Mouse (Mus musculus): ENCODE measurements around the gene Hist1h4a. TPM values are rescaled to one million over a fixed set of nuclear protein-coding genes. Genes with fewer than 3 reads are reported as not detected.
"Not testable (repeated sequence)": the region's sequence is repeated elsewhere in the genome, so short reads cannot be mapped to it uniquely, and the experiment has no call there.

The Hist1h4a gene
- polyA plus RNA-seq, 1 experiment from 2014 or later, result not detected

DNA sequence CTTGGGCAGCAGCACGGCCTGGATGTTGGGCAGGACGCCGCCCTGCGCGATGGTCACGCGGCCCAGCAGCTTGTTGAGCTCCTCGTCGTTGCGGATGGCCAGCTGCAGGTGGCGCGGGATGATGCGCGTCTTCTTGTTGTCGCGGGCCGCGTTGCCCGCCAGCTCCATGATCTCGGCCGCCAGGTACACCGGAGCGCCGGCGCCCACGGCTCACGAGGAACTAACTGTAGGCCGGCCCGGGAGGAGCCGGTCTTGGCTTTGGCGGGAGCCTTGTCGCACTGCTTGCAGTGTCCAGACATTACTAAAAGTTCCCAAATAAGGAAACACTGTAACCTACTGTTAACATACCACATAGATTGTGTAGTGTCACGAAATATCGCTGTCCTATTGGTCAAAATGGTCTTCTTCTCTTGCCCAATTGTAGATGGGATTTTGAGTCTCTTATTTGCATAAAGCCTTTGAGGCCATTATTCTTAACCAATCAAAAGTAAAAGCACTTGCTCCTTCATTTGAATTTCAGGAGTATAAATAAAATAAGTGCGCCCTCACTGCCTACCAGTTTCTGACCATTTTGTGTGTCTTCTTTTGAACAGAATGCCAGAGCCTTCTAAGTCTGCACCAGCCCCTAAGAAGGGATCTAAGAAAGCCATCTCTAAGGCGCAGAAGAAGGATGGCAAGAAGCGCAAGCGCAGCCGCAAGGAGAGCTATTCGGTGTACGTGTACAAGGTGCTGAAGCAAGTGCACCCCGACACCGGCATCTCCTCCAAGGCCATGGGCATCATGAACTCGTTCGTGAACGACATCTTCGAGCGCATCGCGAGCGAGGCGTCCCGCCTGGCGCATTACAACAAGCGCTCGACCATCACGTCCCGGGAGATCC lies 14.6 kb downstream of the Hist1h4a start, which contains the start of gene Hist1h2bb:
Gene Hist1h2bb (plus strand): TSS at position 534 of the 880 bp plus-strand sequence.
- not testable (repeated sequence) for H3K36me3 ChIP-seq (ENCODE audit: control insufficient read depth, insufficient read depth, low read length); H3K27me3 ChIP-seq (ENCODE audit: control insufficient read depth, insufficient read depth, low read length)
- under 1% methylated on average over 36 of the region's 58 CpGs for WGBS

GRCm38 (mm10) chr13:23745381-23746161 lies 15.5 kb downstream of the Hist1h4a start, which contains the start of gene Hist1h3c:
Hist1h3c (minus strand) TSS chr13:23745602.
- no peaks in the 10 kb centered on the region for H3K27me3 ChIP-seq (ENCODE audit: control insufficient read depth, insufficient read depth, low read length)
- whole genome bisulfite sequencing, result under 1% methylated on average over 24 of the region's 28 CpGs

More for the DNA sequence above, 14.6 kb downstream of the Hist1h4a start, which contains the start of gene Hist1h2bb:
- H3K9ac ChIP-seq (ENCODE audit: low read length), result peak within 1 kb of the TSS; percentile 63
- peaks cover 13% of the 10 kb centered on the region; the same call in 1 of the 2 replicates for H3K4me1 ChIP-seq (ENCODE audit: control insufficient read depth, insufficient read depth, low read length)
- H3K4me2 ChIP-seq (ENCODE audit: low read depth), result peak within 1 kb of the TSS; percentile 58
- DNase-seq (ENCODE audit: low spot score) (peak; percentile 82), ATAC-seq (ENCODE audit: insufficient read depth, low FRiP score, low TSS enrichment) (peak; percentile 89)
- peak within 1 kb of the TSS; percentile 98 for H3K27ac ChIP-seq (ENCODE audit: low read depth, low read length)
- peak within 1 kb of the TSS; percentile 36 for H3K4me3 ChIP-seq (ENCODE audit: low read depth, low read length)
- H3K9me3 ChIP-seq (ENCODE audit: control insufficient read depth, low read length), result not testable (repeated sequence)

DNA sequence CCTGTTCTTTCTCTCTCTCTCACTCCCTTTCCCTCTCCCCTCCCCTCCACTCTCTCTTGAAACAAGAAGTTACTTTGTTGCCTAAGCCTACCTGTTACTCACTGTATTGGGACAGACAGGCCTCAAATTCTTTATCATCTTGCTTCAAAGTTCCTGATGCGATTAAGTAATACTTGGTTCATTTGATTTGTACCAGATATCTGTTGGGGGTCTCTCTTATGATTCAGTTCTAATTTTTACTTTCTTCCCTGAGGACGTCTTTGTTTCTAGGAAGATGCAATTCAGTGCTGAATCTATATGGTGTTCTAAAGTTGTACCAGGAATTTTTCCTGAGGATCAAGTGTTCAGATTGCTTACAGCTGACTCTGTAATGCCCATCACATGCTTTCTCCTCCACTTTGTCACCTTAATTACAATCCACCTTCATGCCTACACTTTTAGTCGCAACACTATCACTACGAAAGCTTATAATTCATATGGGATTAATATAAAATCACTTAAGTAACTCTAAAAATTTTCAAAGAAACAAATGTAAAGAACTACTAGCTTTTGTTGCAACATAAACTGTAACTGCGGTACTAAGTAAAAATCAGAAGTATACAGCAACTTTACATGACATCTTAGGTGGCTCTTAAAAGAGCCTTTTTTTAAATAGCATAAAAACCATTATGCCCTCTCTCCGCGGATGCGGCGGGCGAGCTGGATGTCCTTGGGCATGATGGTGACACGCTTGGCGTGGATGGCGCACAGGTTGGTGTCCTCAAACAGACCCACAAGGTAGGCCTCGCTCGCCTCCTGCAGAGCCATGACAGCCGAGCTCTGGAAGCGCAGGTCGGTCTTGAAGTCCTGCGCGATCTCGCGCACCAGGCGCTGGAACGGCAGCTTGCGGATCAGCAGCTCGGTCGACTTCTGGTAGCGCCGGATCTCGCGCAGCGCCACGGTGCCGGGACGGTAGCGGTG lies 16.3 kb downstream of the Hist1h4a start:
- no peaks in the 10 kb centered on the region for H3K36me3 ChIP-seq (ENCODE audit: control insufficient read depth, insufficient read depth, low read length)
- no peaks in the 10 kb centered on the region for H3K9me3 ChIP-seq (ENCODE audit: control insufficient read depth, low read length)
- 3% methylated on average over 20 of the region's 36 CpGs for WGBS
- peak overlapping the region; percentile 60 for H3K9ac ChIP-seq (ENCODE audit: low read length)
- peak overlapping the region; percentile 70; the same call in 1 of the 2 replicates for H3K27ac ChIP-seq (ENCODE audit: low read depth, low read length)
- H3K4me1 ChIP-seq (ENCODE audit: control insufficient read depth, insufficient read depth, low read length), result peaks cover 16% of the 10 kb centered on the region; the same call in 1 of the 2 replicates
- H3K4me2 ChIP-seq (ENCODE audit: low read depth), result peak overlapping the region; percentile 58
- H3K4me3 ChIP-seq (ENCODE audit: low read depth, low read length), result peak overlapping the region; percentile 32
- ATAC-seq (ENCODE audit: insufficient read depth, low FRiP score, low TSS enrichment), result no peak
- DNase-seq (ENCODE audit: low spot score), result no peak
- H3K27me3 ChIP-seq (ENCODE audit: control insufficient read depth, insufficient read depth, low read length), result no peaks in the 10 kb centered on the region

More at GRCm38 (mm10) chr13:23745381-23746161, 15.5 kb downstream of the Hist1h4a start, which contains the start of gene Hist1h3c:
- H3K27ac ChIP-seq (ENCODE audit: low read depth, low read length), result peak within 1 kb of the TSS; percentile 98
- H3K36me3 ChIP-seq (ENCODE audit: control insufficient read depth, insufficient read depth, low read length), result no peaks in the 10 kb centered on the region
- ATAC-seq (ENCODE audit: insufficient read depth, low FRiP score, low TSS enrichment) (peak; percentile 76), DNase-seq (ENCODE audit: low spot score) (peak; percentile 87)
- H3K4me1 ChIP-seq (ENCODE audit: control insufficient read depth, insufficient read depth, low read length), result peaks cover 13% of the 10 kb centered on the region; the same call in 1 of the 2 replicates
- peak within 1 kb of the TSS; percentile 58 for H3K4me2 ChIP-seq (ENCODE audit: low read depth)
- H3K4me3 ChIP-seq (ENCODE audit: low read depth, low read length), result peak within 1 kb of the TSS; percentile 36
- H3K9me3 ChIP-seq (ENCODE audit: control insufficient read depth, low read length), result no peaks in the 10 kb centered on the region
- peak within 1 kb of the TSS; percentile 63 for H3K9ac ChIP-seq (ENCODE audit: low read length)

GRCm38 (mm10) chr13:23743963-23744362 lies 17.1 kb downstream of the Hist1h4a start:
- H3K4me1 ChIP-seq (ENCODE audit: control insufficient read depth, insufficient read depth, low read length), result peaks cover 18% of the 10 kb centered on the region; the same call in 1 of the 2 replicates
- no peak for DNase-seq (ENCODE audit: low spot score)
- no peaks in the 10 kb centered on the region for H3K9me3 ChIP-seq (ENCODE audit: control insufficient read depth, low read length)

DNA sequence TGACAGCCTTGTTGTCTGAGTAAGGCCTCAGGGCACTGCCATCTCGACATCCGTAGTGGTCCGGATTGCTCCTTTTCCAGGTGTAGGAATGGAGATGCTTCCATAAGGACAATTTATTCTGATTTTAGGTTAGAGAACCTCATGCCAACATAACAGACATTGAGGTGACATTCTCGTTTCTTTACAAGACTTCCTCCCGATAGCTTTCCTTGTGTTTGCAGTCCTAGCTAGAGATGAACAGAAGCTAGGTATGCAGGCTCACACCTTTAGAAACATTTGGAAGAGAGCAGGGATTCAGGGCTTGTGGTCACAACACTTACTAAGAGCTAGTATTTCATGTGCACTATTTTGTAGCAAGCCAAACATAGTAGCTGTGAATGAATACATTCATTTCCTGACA lies 17.8 kb downstream of the Hist1h4a start:
- no peak overlapping the region for H3K4me2 ChIP-seq (ENCODE audit: low read depth)
- WGBS, result 91% methylated on average over 5 of the region's 5 CpGs
- H3K4me3 ChIP-seq (ENCODE audit: low read depth, low read length), result no peak overlapping the region
- H3K4me1 ChIP-seq (ENCODE audit: control insufficient read depth, insufficient read depth, low read length), result peaks cover 18% of the 10 kb centered on the region; the same call in 1 of the 2 replicates
- no peak overlapping the region for H3K27ac ChIP-seq (ENCODE audit: low read depth, low read length)
- H3K9me3 ChIP-seq (ENCODE audit: control insufficient read depth, low read length), result no peaks in the 10 kb centered on the region
- no peak for ATAC-seq (ENCODE audit: insufficient read depth, low FRiP score, low TSS enrichment)
- H3K9ac ChIP-seq (ENCODE audit: low read length), result no peak overlapping the region
- H3K36me3 ChIP-seq (ENCODE audit: control insufficient read depth, insufficient read depth, low read length), result no peaks in the 10 kb centered on the region
- DNase-seq (ENCODE audit: low spot score), result no peak
- no peaks in the 10 kb centered on the region for H3K27me3 ChIP-seq (ENCODE audit: control insufficient read depth, insufficient read depth, low read length)

More at GRCm38 (mm10) chr13:23743963-23744362, 17.1 kb downstream of the Hist1h4a start:
- Histone ChIP-seq H3K4me2 (ENCODE audit: low read depth) (peak overlapping the region; percentile 11; the same call in 1 of the 2 replicates), H3K9ac (ENCODE audit: low read length) (no peak overlapping the region; the same call in 1 of the 2 replicates), H3K27me3 (ENCODE audit: control insufficient read depth, insufficient read depth, low read length) (no peaks in the 10 kb centered on the region), H3K27ac (ENCODE audit: low read depth, low read length) (peak overlapping the region; percentile 70; the same call in 1 of the 2 replicates), H3K36me3 (ENCODE audit: control insufficient read depth, insufficient read depth, low read length) (no peaks in the 10 kb centered on the region), H3K4me3 (ENCODE audit: low read depth, low read length) (peak overlapping the region; percentile 32; the same call in 1 of the 2 replicates)
- ATAC-seq (ENCODE audit: insufficient read depth, low FRiP score, low TSS enrichment), result no peak
- WGBS, result 53% methylated on average over 4 of the region's 4 CpGs

DNA sequence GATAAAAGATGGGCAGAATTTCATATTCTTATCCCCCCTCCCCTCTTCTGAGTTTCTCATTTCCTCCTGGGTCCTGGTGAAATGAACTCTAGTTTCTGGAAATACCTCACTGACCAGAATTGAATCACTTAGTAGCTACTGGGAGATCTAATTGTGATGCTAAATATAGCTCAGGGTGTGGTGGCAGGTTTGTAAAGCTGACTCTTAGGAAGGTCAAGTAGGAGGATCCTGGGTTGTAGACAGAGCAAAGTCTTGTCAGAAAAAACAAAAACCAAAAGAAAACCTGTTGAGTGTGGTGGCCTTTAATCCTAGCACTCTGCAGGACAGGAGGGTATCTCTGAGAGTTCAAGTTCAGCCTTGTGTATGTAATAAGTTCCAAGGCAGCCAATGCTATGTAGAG lies 19.0 kb downstream of the Hist1h4a start:
- DNase-seq (ENCODE audit: low spot score) (no peak), ATAC-seq (ENCODE audit: insufficient read depth, low FRiP score, low TSS enrichment) (no peak)
- Histone ChIP-seq H3K36me3 (ENCODE audit: control insufficient read depth, insufficient read depth, low read length) (no peaks in the 10 kb centered on the region), H3K4me1 (ENCODE audit: control insufficient read depth, insufficient read depth, low read length) (peaks cover 10% of the 10 kb centered on the region; the same call in 1 of the 2 replicates), H3K27ac (ENCODE audit: low read depth, low read length) (no peak overlapping the region), H3K4me2 (ENCODE audit: low read depth) (no peak overlapping the region), H3K4me3 (ENCODE audit: low read depth, low read length) (no peak overlapping the region), H3K9me3 (ENCODE audit: control insufficient read depth, low read length) (no peaks in the 10 kb centered on the region), H3K9ac (ENCODE audit: low read length) (no peak overlapping the region), H3K27me3 (ENCODE audit: control insufficient read depth, insufficient read depth, low read length) (no peaks in the 10 kb centered on the region)

- ATAC-seq (ENCODE audit: insufficient read depth, low FRiP score, low TSS enrichment) (no peak), DNase-seq (ENCODE audit: low spot score) (no peak)
- no peak overlapping the region for H3K4me3 ChIP-seq (ENCODE audit: low read depth, low read length)
- 68% methylated on average over 5 of the region's 5 CpGs for WGBS
- no peak overlapping the region for H3K9ac ChIP-seq (ENCODE audit: low read length)
- H3K4me1 ChIP-seq (ENCODE audit: control insufficient read depth, insufficient read depth, low read length), result peaks cover 10% of the 10 kb centered on the region; the same call in 1 of the 2 replicates
- no peaks in the 10 kb centered on the region for H3K9me3 ChIP-seq (ENCODE audit: control insufficient read depth, low read length)
- H3K36me3 ChIP-seq (ENCODE audit: control insufficient read depth, insufficient read depth, low read length), result no peaks in the 10 kb centered on the region
- peak overlapping the region; percentile 93; the same call in 1 of the 2 replicates for H3K4me2 ChIP-seq (ENCODE audit: low read depth)
- H3K27ac ChIP-seq (ENCODE audit: low read depth, low read length), result no peak overlapping the region
- H3K27me3 ChIP-seq (ENCODE audit: control insufficient read depth, insufficient read depth, low read length), result no peaks in the 10 kb centered on the region
Measured at GRCm38 (mm10) chr13:23740910-23741309, 20.1 kb downstream of the Hist1h4a start.

Data from neural tube, embryonic 11.5 days (tissue).